Mouse (Mus musculus) forebrain, embryonic 10.5 days (tissue): ENCODE results near the gene Ifi27. TPM values are rescaled to one million over a fixed set of nuclear protein-coding genes. Genes with fewer than 3 reads are reported as not detected.

Experiments used
- DNase-seq: peaks from one replicate; pipeline ENCODE4 v3.0.0-alpha.2; 2017; ENCODE audit warnings: low spot score; ENCODE audit errors: extremely low spot score
- H3K27ac ChIP-seq: fragments of 300-500 bp; sonication (generic); 2 replicates; pipeline ENCODE4 v1.5.1; 2016; ENCODE audit warnings: mild to moderate bottlenecking
- H3K27me3 ChIP-seq: fragments of 300-500 bp; sonication (generic); 2 replicates; pipeline ENCODE4 v1.6.1; 2016; ENCODE audit warnings: mild to moderate bottlenecking; ENCODE audit not compliant: poor library complexity, severe bottlenecking
- H3K36me3 ChIP-seq: fragments of 300-500 bp; sonication (generic); replicated peaks from 2 replicates; pipeline ENCODE4 v1.6.1; 2016; ENCODE audit warnings: mild to moderate bottlenecking, moderate library complexity
- H3K4me1 ChIP-seq: fragments of 300-500 bp; sonication (generic); 2 replicates; pipeline ENCODE4 v1.6.1; 2016
- H3K4me3 ChIP-seq: fragments of 300-500 bp; sonication (generic); 2 replicates; pipeline ENCODE4 v1.5.1; 2016; ENCODE audit warnings: mild to moderate bottlenecking, moderate library complexity
- H3K9me3 ChIP-seq: fragments of 300-500 bp; sonication (generic); 2 replicates; pipeline ENCODE4 v1.6.1; 2016; ENCODE audit warnings: mild to moderate bottlenecking, moderate library complexity
- WGBS: fragments of 180-500 bp; shearing (Covaris S2); methylation state at CpG from one replicate; pipeline ENCODE4 v1.1.7; 2016; 5-methylcytosine and 5-hydroxymethylcytosine counted together
- polyA plus RNA-seq: library from polyadenylated mRNA; unstranded; fragments of >200 nt; fragmentation: Nextera tagmentation; extraction: Ambion mirVana; gene quantifications from 2 replicates; pipeline ENCODE4 v1.2.1, GENCODE M21; 2016

Gene Ifi27
- 0.32 and 0.82 TPM in 2 replicates for polyA plus RNA-seq

DNA sequence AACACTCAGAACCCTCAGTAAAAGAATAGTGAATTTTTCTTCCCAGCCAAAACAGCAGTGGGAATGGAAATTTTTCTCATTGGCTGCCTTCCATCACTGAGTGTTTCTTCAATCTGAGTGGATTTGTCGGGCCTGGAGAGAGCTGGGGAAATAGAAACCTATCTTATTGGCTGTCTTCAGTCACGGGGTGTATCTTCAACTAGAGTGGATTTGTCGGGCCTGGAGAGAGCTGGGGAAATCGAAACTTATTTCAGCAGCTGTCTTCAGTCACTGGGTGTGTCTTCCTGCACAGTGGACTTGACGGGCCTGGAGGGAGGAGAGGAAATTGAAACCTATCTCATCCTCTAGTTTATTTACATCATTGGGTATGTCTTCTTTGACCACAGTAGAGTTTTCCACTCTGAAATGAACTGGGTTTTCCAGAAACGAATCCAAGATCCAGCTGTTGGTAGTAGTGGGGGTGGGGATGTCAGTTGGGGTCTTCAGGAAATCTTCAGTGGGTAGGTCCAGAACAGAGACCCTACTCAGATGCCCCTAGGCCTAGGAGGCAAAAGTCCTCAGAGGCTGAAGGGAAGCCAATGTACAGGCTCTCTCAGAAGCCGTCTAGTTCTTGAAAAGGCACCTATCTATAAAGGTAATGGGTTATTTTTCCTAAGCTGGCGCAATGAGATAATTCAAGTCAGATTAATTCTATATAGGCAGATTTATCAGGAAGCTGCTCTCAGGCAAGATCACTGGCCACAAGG lies at the start of gene Ifi27:
TSS of gene Ifi27 (plus strand) at position 226 of the 746 bp plus-strand sequence.
- no peak within 1 kb of the TSS for H3K27ac ChIP-seq
- no peaks in the 10 kb centered on the region for H3K36me3 ChIP-seq
- no peak for DNase-seq
- H3K27me3 ChIP-seq: no peaks in the 10 kb centered on the region
- no peaks in the 10 kb centered on the region for H3K4me1 ChIP-seq
- H3K4me3 ChIP-seq: no peak within 1 kb of the TSS
- 77% methylated on average over 8 of the region's 8 CpGs for WGBS
- H3K9me3 ChIP-seq: no peaks in the 10 kb centered on the region

GRCm38 (mm10) chr12:103388505-103389347 lies 45.3 kb upstream of the Ifi27 start, which contains the start of gene Otub2:
TSS of gene Otub2 (plus strand) at chr12:103388682.
- WGBS: under 1% methylated on average over 58 of the region's 58 CpGs

DNA sequence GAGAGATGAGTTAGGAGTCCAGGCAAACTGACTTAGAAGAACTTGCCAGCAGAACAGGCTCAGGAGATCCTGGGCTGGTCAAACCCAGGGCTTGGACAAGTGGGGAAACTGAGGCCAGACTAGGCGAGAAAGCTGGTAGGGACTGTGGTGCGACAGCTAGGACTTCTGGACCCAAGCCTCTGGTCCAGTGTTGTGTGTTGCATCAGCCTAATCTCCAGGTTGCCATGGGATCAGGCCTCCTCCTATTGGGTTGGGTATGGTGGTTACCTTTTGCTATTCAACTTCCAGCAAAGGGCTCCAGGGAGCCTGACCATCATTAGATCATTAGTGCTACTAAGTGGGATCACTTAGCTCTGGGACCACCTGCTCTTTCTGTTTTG lies 44.7 kb upstream of the Ifi27 start:
- Histone ChIP-seq H3K4me1 (peaks cover 21% of the 10 kb centered on the region), H3K27ac (peak overlapping the region; percentile 92), H3K4me3 (peak overlapping the region; percentile 77), H3K36me3 (no peaks in the 10 kb centered on the region), H3K9me3 (no peaks in the 10 kb centered on the region), H3K27me3 (no peaks in the 10 kb centered on the region)
- WGBS: 57% methylated on average over 2 of the region's 2 CpGs
- no peak for DNase-seq

More at GRCm38 (mm10) chr12:103388505-103389347, 45.3 kb upstream of the Ifi27 start, which contains the start of gene Otub2:
- Histone ChIP-seq H3K27ac (peak within 1 kb of the TSS; percentile 92), H3K27me3 (no peaks in the 10 kb centered on the region), H3K9me3 (no peaks in the 10 kb centered on the region), H3K4me1 (peaks cover 17% of the 10 kb centered on the region), H3K4me3 (peak within 1 kb of the TSS; percentile 77), H3K36me3 (no peaks in the 10 kb centered on the region)
- DNase-seq: peak; percentile 96

GRCm38 (mm10) chr12:103389982-103390381 lies 44.0 kb upstream of the Ifi27 start:
- H3K36me3 ChIP-seq: no peaks in the 10 kb centered on the region
- no peaks in the 10 kb centered on the region for H3K27me3 ChIP-seq
- 0 out of 2 replicates have a peak overlapping the region, but pooled peaks have one; percentile 77 for H3K4me3 ChIP-seq
- H3K27ac ChIP-seq: no peak overlapping the region
- peaks cover 21% of the 10 kb centered on the region for H3K4me1 ChIP-seq
- 78% methylated on average over 4 of the region's 4 CpGs for WGBS
- H3K9me3 ChIP-seq: no peaks in the 10 kb centered on the region
- DNase-seq: no peak

GRCm38 (mm10) chr12:103391098-103391497 lies 42.9 kb upstream of the Ifi27 start:
- H3K36me3 ChIP-seq: no peaks in the 10 kb centered on the region
- 91% methylated on average over 7 of the region's 7 CpGs for WGBS
- H3K27me3 ChIP-seq: no peaks in the 10 kb centered on the region
- H3K9me3 ChIP-seq: no peaks in the 10 kb centered on the region
- no peak overlapping the region for H3K27ac ChIP-seq
- DNase-seq: no peak
- peaks cover 21% of the 10 kb centered on the region for H3K4me1 ChIP-seq
- H3K4me3 ChIP-seq: no peak overlapping the region

- 73% methylated on average over 6 of the region's 6 CpGs for WGBS
Observed at GRCm38 (mm10) chr12:103393528-103393927, 40.5 kb upstream of the Ifi27 start.

GRCm38 (mm10) chr12:103395486-103396275 lies 38.3 kb upstream of the Ifi27 start:
- H3K36me3 ChIP-seq: no peaks in the 10 kb centered on the region
- H3K27me3 ChIP-seq: no peaks in the 10 kb centered on the region
- 0 out of 2 replicates have a peak, but pooled peaks cover 5% of the 10 kb centered on the region for H3K4me1 ChIP-seq
- DNase-seq: no peak
- no peak overlapping the region for H3K27ac ChIP-seq
- no peak overlapping the region for H3K4me3 ChIP-seq
- 82% methylated on average over 12 of the region's 12 CpGs for WGBS
- H3K9me3 ChIP-seq: no peaks in the 10 kb centered on the region

More at GRCm38 (mm10) chr12:103393528-103393927, 40.5 kb upstream of the Ifi27 start:
- Histone ChIP-seq H3K9me3 (no peaks in the 10 kb centered on the region), H3K36me3 (no peaks in the 10 kb centered on the region), H3K27me3 (no peaks in the 10 kb centered on the region), H3K4me3 (no peak overlapping the region), H3K4me1 (peaks cover 21% of the 10 kb centered on the region), H3K27ac (peak overlapping the region; percentile 22)
- no peak for DNase-seq

GRCm38 (mm10) chr12:103396751-103397150 lies 37.3 kb upstream of the Ifi27 start:
- Histone ChIP-seq H3K27ac (no peak overlapping the region), H3K4me3 (no peak overlapping the region), H3K27me3 (no peaks in the 10 kb centered on the region), H3K9me3 (no peaks in the 10 kb centered on the region), H3K4me1 (0 out of 2 replicates have a peak, but pooled peaks cover 5% of the 10 kb centered on the region), H3K36me3 (peaks cover 3% of the 10 kb centered on the region; the same call in 1 of the 2 replicates)
- no peak for DNase-seq
- 78% methylated on average over 7 of the region's 7 CpGs for WGBS

- 91% methylated on average over 18 of the region's 18 CpGs for WGBS
- H3K4me3 ChIP-seq: no peak overlapping the region
- peaks cover 65% of the 10 kb centered on the region for H3K36me3 ChIP-seq
- no peak for DNase-seq
- no peak overlapping the region for H3K27ac ChIP-seq
- no peaks in the 10 kb centered on the region for H3K4me1 ChIP-seq
- H3K9me3 ChIP-seq: no peaks in the 10 kb centered on the region
- H3K27me3 ChIP-seq: no peaks in the 10 kb centered on the region
Observed at GRCm38 (mm10) chr12:103404131-103404530, 29.9 kb upstream of the Ifi27 start.

DNA sequence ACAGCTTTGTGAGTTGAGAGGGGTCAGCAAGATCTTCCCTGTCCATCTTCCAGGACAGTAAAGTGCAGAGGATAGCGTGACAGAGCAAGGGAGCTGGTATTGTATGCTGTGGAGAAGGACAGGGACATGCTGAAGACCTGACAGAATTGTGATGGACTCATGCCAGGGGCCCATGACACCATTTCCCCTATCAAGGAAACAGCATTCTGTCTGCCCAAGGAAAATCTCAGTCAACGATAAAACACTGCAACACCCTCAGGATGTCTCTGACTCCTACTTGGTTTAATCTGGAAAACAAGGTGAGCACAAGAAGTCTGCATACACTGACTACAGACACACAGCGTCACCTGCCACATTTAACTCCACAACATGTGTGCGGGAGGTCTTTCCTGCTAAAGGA lies 26.3 kb upstream of the Ifi27 start, which contains the start of gene 9330161L09Rik:
TSS of gene 9330161L09Rik (minus strand) at position 101 of the 400 bp plus-strand sequence.
- Histone ChIP-seq H3K9me3 (no peaks in the 10 kb centered on the region), H3K36me3 (peaks cover 95% of the 10 kb centered on the region), H3K27me3 (no peaks in the 10 kb centered on the region), H3K4me3 (no peak within 1 kb of the TSS), H3K27ac (no peak within 1 kb of the TSS), H3K4me1 (no peaks in the 10 kb centered on the region)
- no peak for DNase-seq
- 98% methylated on average over 4 of the region's 4 CpGs for WGBS

DNA sequence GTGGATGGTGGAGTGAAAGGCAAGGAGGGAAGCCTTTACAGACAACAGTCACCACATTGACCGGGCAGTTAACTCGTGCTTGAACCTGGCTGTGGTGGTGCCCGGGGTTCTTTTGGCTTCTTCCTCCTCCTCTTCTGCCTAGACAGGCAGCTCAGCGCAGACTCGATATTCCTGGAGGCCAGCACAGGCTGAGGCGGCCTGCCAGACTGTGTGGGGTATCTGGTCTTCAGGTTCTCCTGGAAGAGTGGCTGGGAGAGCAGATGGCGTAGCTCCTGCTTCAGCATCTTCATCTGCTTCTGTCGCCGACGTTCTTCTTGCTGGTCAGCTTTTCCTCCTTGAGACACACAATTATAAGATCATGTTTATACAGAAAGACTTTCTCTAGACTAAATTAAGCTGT lies 25.9 kb upstream of the Ifi27 start:
- peaks cover 95% of the 10 kb centered on the region for H3K36me3 ChIP-seq
- H3K4me1 ChIP-seq: no peaks in the 10 kb centered on the region
- H3K27me3 ChIP-seq: no peaks in the 10 kb centered on the region
- H3K4me3 ChIP-seq: no peak overlapping the region
- H3K9me3 ChIP-seq: no peaks in the 10 kb centered on the region
- H3K27ac ChIP-seq: no peak overlapping the region
- 93% methylated on average over 10 of the region's 10 CpGs for WGBS
- no peak for DNase-seq
